Mouse (Mus musculus) forebrain, postnatal 0 days (tissue): ENCODE data around the gene Vps26c. TPM values are rescaled to one million over a fixed set of nuclear protein-coding genes. Genes with fewer than 3 reads are reported as not detected.
"Not testable (repeated sequence)": the region's sequence is repeated elsewhere in the genome, so short reads cannot be mapped to it uniquely, and the experiment has no call there.

Source experiments
- ATAC-seq: fragments of 200-750 bp; cut with Nextera tagmentation; 2 replicates; pipeline ENCODE4 v1.8.0; 2017; ENCODE audit warnings: mild to moderate bottlenecking, moderate library complexity
- DNase-seq: peaks from one replicate; pipeline ENCODE4 v3.0.0-alpha.2; 2015
- H3K27ac ChIP-seq: fragments of 300-500 bp; sonication (generic); 2 replicates; pipeline ENCODE4 v1.5.1; 2014; ENCODE audit warnings: low read depth, mild to moderate bottlenecking, antibody characterized with exemption, low read length, moderate library complexity, mixed read lengths
- H3K27me3 ChIP-seq: fragments of 300-500 bp; sonication (generic); 2 replicates; pipeline ENCODE4 v1.6.1; 2014; ENCODE audit warnings: mild to moderate bottlenecking, low read length, mixed read lengths; ENCODE audit not compliant: insufficient read depth
- H3K36me3 ChIP-seq: fragments of 300-500 bp; sonication (generic); 2 replicates; pipeline ENCODE4 v1.6.1; 2014; ENCODE audit warnings: mild to moderate bottlenecking, moderate library complexity; ENCODE audit not compliant: insufficient read depth
- H3K4me1 ChIP-seq: fragments of 300-500 bp; sonication (generic); 2 replicates; pipeline ENCODE4 v1.6.1; 2014; ENCODE audit warnings: antibody characterized with exemption; ENCODE audit not compliant: insufficient read depth
- H3K4me2 ChIP-seq: fragments of 300-500 bp; sonication (generic); 2 replicates; pipeline ENCODE4 v1.6.1; 2014; ENCODE audit warnings: low read depth, mild to moderate bottlenecking, moderate library complexity
- H3K4me3 ChIP-seq: fragments of 300-500 bp; sonication (generic); 2 replicates; pipeline ENCODE4 v1.5.1; 2014; ENCODE audit warnings: low read depth, low read length, mixed read lengths
- H3K9ac ChIP-seq: fragments of 300-500 bp; sonication (generic); 2 replicates; pipeline ENCODE4 v1.6.1; 2014; ENCODE audit warnings: mild to moderate bottlenecking
- H3K9me3 ChIP-seq: fragments of 300-500 bp; sonication (generic); 2 replicates; pipeline ENCODE4 v1.6.1; 2016; ENCODE audit warnings: low read length
- CTCF ChIP-seq: sonication (generic); IDR thresholded peaks from 2 replicates; pipeline ENCODE4 v1.5.1; 2016; ENCODE audit warnings: antibody characterized with exemption, control low read depth, low read depth
- WGBS: fragments of 180-500 bp; shearing (Covaris S2); extraction: QIAGEN DNeasy Blood & Tissue Kit; methylation state at CpG from one replicate; pipeline ENCODE4 v1.1.7; 2014; 5-methylcytosine and 5-hydroxymethylcytosine counted together
- polyA plus RNA-seq: library from polyadenylated mRNA; unstranded; fragments of >200 nt; fragmentation: Nextera tagmentation; extraction: Ambion mirVana; gene quantifications from 2 replicates; pipeline ENCODE4 v1.2.1, GENCODE M21; 2015
- total RNA-seq: library from RNA; depleted of rRNA; stranded (reverse); fragments of >200 nt; gene quantifications from 2 replicates; pipeline ENCODE4 v1.2.3, GENCODE M21; 2014

Gene Vps26c
- total and polyA plus RNA-seq, 2 experiments from 2014 or later, result 55.0 to 72.2 TPM

DNA sequence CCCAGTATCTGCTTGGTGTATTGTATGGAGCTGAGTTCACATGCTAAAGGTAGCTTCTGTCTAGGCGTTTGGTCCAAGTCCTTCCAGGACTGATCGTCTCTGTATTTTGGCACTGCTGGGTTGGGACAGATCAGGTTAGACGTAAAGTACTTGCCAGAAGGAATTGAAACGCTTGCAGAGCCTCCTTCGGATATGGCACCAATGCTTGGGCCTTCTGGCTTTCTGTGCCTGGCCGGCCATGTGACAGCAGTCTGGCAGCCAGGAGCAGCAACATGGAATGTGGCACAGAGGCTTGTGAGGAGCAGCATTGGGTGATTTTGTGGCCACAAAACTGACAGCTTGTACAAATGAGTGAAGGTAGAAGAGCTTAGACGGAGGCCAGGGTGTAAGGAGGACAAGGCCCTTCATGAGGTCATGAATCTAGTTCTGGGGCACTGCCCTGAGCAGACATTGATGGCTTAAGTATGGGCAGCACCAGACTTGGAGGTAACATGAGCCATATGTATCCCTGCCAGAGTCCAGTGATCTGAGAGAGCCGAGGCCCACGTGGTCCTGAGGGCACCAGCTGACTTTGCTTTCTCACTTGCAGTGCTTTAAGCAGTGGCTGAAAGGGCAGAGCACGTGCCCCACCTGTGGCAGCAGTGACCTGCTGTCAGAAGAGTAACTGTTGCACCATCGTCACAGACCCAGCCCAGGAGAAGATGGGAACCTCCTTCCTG, 59.1 kb downstream of the Vps26c start:
- Histone ChIP-seq H3K4me1 (no peaks in the 10 kb centered on the region), H3K27me3 (no peaks in the 10 kb centered on the region), H3K9me3 (no peaks in the 10 kb centered on the region), H3K4me2 (no peak overlapping the region), H3K27ac (no peak overlapping the region), H3K36me3 (peaks cover 78% of the 10 kb centered on the region), H3K9ac (no peak overlapping the region), H3K4me3 (no peak overlapping the region)
- ATAC-seq (no peak), DNase-seq (no peak)
- WGBS, result 76% methylated on average over 11 of the region's 11 CpGs
- TF ChIP-seq CTCF, result no peak

DNA sequence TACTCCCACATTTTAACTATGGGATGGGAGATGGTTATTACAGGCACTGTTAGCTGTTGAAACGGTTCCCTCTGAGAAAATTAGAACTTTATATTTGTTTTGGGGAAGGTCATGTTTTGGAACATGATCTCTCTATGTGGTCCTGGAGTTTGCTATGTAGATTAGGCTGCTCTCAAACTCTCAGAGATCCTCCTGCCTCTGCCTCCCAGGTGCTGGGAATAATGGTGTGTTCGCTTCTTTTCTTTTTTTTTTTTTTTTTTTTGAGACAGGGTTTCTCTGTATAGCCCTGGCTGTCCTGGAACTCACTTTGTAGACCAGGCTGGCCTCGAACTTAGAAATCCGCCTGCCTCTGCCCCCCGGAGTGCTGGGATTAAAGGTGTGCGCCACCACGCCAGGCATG, 60.3 kb downstream of the Vps26c start:
- H3K4me2 ChIP-seq, H3K4me1 ChIP-seq, ATAC-seq, H3K4me3 ChIP-seq, H3K27ac ChIP-seq, H3K9me3 ChIP-seq, DNase-seq, H3K27me3 ChIP-seq, H3K9ac ChIP-seq: not testable (repeated sequence)
- H3K36me3 ChIP-seq, result peaks cover 89% of the 10 kb centered on the region
- 96% methylated on average over 7 of the region's 7 CpGs for WGBS

DNA sequence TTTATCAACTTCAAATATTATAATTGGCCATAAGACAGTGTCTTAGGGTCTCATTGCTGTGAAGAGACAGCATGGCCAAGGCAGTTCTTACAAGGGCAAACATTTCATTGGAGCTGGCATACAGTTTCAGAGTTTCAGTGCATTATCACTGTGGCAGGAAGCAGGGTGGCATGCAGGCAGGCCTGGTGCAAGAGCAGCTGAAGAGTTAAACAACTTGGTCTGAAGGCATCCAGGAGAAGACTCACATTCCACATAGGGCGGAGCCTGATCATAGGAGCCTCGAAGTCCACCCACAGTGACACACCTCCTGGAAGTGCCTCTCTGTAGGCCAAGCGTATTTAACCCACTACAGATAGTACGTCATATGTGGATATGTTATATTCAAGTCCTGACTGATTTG, 60.7 kb downstream of the Vps26c start:
- Histone ChIP-seq H3K27ac (no peak overlapping the region), H3K27me3 (no peaks in the 10 kb centered on the region)
- TF ChIP-seq CTCF, result no peak

DNA sequence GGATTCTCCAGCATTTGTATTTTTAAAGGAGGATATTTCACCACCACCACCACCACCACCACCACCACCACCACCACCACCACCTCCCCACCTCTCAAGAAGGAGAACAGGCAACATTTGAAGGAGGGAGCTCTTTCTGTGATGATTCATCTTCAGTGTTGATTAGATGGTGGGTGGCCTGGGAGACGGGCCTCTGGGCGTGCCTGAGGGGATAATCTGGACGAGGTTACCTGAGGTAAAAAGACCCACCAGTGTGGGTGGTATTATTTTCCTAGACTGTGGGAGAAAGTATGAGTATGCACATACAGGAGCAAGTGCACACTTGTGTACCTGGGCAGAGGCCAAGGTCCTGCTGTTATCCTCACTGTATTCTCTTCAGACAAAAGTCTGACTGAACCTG, 62.6 kb downstream of the Vps26c start:
- DNase-seq, result no peak
- H3K4me3 ChIP-seq, result no peak overlapping the region
- H3K4me1 ChIP-seq, result no peaks in the 10 kb centered on the region
- ATAC-seq, result no peak
- peaks cover 95% of the 10 kb centered on the region for H3K36me3 ChIP-seq
- 88% methylated on average over 3 of the region's 3 CpGs for WGBS
- no peak overlapping the region for H3K9ac ChIP-seq
- H3K27me3 ChIP-seq, result no peaks in the 10 kb centered on the region
- H3K9me3 ChIP-seq, result no peaks in the 10 kb centered on the region
- no peak overlapping the region for H3K4me2 ChIP-seq
- no peak overlapping the region for H3K27ac ChIP-seq
- no peak for TF ChIP-seq CTCF

More for the DNA sequence above, 60.7 kb downstream of the Vps26c start:
- H3K4me2 ChIP-seq, result no peak overlapping the region
- H3K36me3 ChIP-seq, result peaks cover 93% of the 10 kb centered on the region
- ATAC-seq (no peak), DNase-seq (no peak)
- no peak overlapping the region for H3K4me3 ChIP-seq
- H3K9me3 ChIP-seq, result no peaks in the 10 kb centered on the region
- 94% methylated on average over 4 of the region's 4 CpGs for WGBS
- H3K4me1 ChIP-seq, result no peaks in the 10 kb centered on the region
- no peak overlapping the region for H3K9ac ChIP-seq

DNA sequence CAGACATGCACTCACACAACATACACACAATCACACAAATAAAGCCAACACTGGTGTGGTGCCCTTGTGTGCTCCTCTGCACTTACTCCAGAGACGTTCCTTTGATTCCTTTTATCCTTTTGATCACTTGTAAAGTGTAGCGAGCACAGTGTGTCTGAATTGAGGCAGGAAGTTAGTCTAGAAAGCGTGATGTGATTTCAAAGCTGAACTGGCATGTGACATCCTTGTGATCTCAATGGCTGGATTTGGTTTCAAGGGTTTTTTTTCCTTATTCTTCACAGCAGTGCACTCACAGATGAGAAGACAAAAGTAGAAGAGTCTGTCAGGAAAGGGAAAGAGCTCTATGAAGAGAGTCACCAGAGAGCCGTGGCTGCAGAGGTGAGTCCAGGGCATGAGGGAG, 72.5 kb downstream of the Vps26c start:
- Histone ChIP-seq H3K9me3 (no peaks in the 10 kb centered on the region), H3K4me1 (no peaks in the 10 kb centered on the region), H3K36me3 (peaks cover 88% of the 10 kb centered on the region), H3K27me3 (no peaks in the 10 kb centered on the region), H3K4me3 (no peak overlapping the region), H3K4me2 (no peak overlapping the region), H3K9ac (no peak overlapping the region), H3K27ac (no peak overlapping the region)
- DNase-seq (no peak), ATAC-seq (no peak; the same call in 1 of the 2 replicates)
- TF ChIP-seq CTCF, result no peak
- 61% methylated on average over 4 of the region's 4 CpGs for WGBS

DNA sequence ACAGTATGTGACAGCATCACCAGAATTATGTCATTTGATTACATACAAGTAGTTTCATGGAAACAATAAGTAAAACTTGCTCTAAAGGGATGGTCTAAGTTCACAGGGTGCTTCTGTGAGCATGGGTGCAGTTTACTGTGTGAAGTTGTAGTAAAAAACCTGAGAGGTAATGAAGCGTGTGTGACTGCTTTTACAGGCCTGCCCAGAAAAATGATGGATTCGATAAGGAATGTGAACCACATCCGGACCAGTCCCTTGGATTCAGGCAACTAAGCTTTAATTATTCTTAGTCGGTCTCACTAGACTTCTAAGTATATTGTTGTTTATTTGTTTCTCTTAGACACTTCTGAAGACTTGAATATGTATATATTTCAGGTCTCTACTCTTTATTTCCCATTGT, 73.9 kb downstream of the Vps26c start:
- 84% methylated on average over 4 of the region's 4 CpGs for WGBS

DNA sequence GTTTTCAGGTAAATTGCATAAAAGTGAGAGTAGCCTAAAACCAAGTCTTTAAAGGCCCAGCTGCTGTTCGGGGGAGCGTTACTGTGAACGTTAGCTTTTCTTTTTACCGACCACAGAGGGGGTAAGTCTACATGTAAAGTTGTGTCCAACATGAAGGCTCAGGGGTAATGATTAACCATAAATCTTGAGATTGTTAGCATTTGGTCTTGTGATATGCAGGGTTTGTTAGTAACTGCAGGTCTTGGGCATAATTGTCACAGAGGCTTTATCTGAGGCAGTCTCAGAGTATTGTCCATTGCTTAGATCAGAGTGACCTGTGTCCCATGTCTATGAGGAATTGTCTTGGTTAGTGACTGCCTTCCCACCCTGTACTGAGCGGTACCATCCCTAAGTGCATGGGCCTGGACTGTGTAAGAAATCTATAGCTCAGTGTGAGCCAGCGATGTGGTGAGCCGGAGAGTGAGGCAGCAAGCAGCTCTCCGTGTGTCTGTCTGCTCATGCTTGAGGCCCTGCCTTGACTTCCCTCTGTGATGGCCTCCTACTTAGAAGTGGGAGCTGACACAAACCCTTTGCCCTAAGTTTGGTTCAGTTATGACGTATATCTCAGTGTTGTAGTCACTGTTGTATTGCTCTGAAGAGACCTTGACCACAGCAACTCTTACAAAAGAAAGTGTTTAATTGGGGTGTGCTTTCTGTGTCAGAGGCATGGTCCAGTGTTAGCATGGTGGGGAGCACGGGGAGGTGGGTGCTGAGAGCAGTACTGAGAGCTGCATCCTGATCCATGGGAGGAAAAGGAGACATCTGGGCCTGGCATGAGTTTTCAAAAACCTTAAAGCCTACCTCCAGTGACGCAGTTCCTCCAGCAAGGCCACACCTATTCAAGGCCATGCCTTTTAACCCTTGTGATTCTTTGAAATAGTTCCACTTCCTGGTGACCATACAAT, 74.8 kb downstream of the Vps26c start:
- Histone ChIP-seq H3K4me3 (no peak overlapping the region), H3K9ac (no peak overlapping the region), H3K27ac (no peak overlapping the region), H3K36me3 (peaks cover 84% of the 10 kb centered on the region), H3K27me3 (no peaks in the 10 kb centered on the region), H3K9me3 (no peaks in the 10 kb centered on the region), H3K4me2 (no peak overlapping the region), H3K4me1 (no peaks in the 10 kb centered on the region)
- no peak for TF ChIP-seq CTCF
- WGBS, result 91% methylated on average over 11 of the region's 11 CpGs
- ATAC-seq, result no peak
- DNase-seq, result no peak

More for the DNA sequence above, 73.9 kb downstream of the Vps26c start:
- H3K9ac ChIP-seq, result no peak overlapping the region
- ATAC-seq (no peak), DNase-seq (no peak)
- no peaks in the 10 kb centered on the region for H3K27me3 ChIP-seq
- no peak overlapping the region for H3K27ac ChIP-seq
- H3K4me2 ChIP-seq, result no peak overlapping the region
- H3K4me1 ChIP-seq, result no peaks in the 10 kb centered on the region
- no peaks in the 10 kb centered on the region for H3K9me3 ChIP-seq
- H3K36me3 ChIP-seq, result peaks cover 87% of the 10 kb centered on the region
- no peak for TF ChIP-seq CTCF
- H3K4me3 ChIP-seq, result no peak overlapping the region
